Mouse (Mus musculus) T-helper 1 cell (primary cell): ENCODE results near the gene Flvcr1.

Source experiments
- in situ Hi-C: fragments of 300-600 bp; cut with MboI, MseI; formaldehyde crosslinking; loops from one replicate; pipeline ENCODE4 v1.15.1; 2025; ENCODE audit warnings: high pct_unique_total_duplicates

The Flvcr1 gene

DNA sequence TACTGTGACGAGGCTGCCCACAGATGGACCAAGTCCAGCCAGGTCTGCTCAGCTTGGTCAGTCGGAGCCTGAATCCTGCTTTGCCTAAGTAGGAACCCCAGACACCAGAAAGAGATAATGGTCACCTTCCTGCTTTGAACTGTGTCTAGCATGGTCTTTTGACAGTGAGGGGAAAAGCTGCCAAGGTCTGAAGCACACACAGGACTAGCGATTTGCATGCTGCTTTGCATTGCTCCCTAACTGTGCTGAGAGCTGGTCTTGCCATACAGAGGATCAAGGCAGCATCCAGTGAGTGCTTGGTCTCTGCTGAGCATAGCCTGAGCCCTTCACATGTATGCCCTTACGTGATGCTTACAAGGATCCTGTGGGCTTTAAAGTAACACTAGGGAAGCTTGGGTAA, 44.5 kb downstream of the Flvcr1 start:
- in situ Hi-C loops, result no loop called here

DNA sequence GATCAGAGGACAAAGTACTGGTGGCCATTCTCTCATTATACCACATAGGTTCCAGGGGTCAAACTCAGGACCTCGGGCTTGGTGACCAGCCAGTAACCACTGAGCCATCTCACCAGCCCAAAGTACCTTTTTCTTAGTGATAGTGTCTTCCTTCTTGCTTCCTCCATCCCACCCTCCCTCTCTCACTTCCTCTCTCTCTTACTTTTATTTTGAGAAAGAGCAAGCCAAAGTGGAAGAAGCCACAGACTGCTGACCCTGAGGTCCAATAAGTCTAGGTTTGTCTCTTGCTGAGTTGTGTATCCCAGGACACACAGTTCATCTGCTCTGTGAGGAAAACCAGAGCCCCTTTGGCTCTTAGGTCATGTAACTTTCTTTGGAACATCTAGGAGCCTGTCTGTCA, 45.5 kb downstream of the Flvcr1 start:
- in situ Hi-C loops, result no loop called here

DNA sequence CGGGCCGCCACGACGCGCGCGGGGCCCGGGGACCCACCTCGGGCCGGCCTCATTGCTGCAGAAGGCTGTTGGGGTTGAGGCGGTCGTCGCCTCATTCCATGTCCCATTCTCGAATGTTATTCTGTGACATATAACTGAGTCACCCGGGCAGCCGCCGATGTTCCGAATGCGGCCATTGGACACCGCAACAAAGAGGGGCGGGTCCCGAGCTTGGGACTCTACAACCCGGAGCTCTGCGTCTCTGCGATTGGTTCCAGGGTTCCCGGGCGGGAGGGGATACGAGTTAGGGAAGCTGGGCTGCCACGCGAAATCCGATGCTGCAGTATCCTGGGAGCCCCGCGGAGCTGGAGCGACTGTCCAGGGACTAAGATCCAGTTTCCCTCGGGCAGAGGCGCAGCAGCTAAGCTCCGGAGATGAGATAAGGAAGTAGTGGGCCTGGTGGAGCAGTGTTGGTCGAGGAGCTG, 46.8 kb downstream of the Flvcr1 start, which contains the start of gene Vash2:
Vash2 (minus strand) TSS at position 197 of the 464 bp plus-strand sequence.
- in situ Hi-C loops, result no loop called here

DNA sequence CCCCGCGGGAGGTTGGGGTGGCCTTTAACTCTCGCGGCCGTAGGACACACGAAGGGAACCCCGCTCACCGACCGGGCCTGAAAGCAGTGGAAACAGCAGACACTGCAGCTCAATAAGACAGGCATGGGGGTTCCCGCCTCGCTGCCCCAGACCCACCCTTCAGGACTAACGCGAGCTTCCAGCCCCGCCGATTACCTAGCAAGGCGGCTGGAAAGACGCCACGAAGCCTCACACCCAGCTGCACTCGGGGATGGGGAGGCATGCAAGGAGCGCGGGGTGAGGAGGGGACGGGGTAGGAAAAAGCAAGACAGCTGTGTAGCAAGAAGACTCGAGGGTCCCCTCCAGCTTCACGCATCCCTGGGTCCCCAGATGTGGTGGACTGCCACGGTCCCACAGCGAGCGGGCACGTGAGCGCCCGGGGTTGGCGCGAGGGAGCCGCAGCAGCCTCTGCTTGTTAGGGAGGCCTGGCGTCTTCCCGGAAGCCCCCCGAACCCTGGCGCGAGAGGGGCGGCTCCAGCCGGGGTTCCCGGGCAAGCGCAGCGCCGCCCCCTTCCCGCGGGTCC, 47.4 kb downstream of the Flvcr1 start:
- in situ Hi-C loops, result no loop called here

DNA sequence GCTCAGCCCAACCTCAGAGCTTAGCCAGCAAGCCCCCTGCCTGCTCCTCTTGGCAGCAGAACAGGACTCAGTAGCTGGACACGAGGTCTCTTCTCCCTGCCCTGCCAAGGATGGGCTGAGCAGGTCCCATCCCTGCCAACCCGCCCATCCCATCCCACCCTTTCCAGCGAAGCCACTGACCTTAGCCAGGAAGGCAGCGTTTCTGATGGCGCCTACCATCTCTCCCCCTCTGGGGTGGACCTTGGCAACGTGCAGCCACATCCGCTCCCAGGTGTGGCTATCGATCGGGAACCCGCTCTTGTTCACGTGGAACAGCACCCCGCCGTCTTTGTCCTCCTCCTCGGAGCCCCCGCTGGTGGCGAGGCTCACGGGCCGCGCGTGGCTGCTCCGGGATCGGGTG, 48.0 kb downstream of the Flvcr1 start:
- in situ Hi-C loops, result no loop called here

DNA sequence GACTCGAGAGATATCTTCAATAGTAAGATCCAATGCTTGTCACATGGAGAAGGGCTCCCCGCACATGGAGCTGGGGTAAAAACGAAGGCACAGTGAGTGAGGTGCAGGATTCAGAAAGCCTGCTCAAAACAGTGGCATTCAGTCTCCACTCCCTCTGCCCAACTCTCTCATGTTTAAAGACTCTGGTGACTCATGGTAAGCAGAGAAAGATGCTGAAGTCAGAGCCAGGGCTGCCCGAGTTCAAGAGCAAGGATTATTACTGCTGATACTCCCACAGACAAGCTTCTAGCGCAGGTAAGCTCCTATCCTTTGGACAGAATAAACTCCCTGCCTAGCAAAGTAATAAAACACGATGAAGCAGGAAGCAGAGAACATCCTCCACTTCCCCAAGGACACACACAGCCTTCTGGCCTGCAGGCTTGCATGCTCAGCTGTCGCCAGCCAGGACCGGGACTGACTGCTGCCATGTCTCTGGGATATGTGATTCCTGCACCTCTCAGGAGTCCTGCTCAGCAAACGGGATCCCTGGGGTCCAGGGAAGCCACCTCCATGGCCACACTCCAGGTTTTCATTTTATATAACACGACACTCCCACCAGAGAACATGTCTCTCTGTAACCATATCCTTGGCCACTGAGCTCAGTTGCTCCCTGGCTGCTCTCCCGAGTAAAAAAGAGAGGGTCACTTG, 48.9 kb downstream of the Flvcr1 start:
- in situ Hi-C loops, result no loop called here

DNA sequence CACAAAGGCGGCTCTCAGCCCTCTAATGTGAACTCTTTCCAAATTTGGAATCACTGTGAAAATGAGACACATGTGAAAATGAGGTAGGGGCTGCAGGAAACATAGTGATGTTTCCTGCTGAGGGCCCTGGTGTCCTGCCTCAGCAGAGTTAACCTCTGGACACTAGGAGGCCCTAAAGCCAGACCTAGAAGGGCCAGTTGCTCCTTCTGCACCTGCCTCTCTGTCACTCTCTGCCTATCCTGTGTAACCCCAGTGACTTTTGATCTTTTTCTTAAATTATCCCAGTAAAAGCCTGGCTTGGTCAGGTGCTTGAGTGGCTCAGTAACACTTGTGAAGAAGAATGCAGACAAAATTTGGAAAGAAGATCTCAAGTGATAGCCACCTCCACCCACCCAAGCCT, 51.1 kb downstream of the Flvcr1 start:
- in situ Hi-C loops, result no loop called here

DNA sequence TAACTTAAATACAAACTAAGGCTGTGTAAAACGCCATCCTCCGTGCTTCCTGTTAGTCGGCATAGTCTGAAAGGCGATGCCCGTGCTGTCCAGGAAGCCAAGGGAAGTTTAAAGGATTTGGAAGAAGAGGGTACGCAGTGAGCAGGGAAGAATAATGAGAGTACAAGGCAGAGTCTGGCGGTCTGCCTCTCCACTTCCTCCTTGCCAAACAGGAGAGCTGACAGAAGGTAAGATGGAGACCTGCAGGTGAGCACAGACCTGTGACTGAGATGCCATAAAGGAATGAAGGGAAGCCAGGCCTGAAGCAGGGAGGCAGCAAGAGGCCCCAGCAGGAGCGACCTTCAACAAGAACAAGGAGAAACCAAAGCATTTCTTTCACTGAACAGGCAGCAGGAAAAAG, 51.8 kb downstream of the Flvcr1 start:
- in situ Hi-C loops, result no loop called here

DNA sequence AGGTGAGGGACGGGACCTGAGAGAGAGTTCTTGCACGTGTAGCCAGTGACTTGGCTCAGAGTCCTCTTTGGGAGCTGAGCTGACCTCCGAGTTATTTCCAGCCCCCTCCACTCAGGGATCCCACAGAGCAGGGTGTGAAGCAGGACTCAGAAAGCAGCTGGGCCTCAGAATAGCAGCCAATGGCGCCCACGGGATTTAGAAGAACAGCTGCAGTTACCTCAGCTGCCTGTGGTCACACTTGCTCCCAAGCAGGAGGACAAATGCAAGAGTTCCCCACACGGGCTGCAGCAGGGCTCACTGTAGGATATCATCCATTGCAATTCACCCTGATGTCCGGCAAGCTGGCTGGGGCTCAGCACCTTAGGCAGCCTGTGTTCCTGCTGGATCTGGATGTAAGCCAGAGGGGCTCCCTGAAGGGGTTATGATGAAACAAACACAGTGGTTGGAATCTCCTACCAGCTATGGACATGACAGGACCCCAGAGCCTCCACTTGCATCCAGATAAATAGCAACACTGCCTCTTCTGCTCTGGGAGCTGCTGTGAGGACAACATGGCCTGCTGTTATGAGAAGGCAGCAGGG, 53.3 kb downstream of the Flvcr1 start:
- in situ Hi-C loops, result no loop called here

DNA sequence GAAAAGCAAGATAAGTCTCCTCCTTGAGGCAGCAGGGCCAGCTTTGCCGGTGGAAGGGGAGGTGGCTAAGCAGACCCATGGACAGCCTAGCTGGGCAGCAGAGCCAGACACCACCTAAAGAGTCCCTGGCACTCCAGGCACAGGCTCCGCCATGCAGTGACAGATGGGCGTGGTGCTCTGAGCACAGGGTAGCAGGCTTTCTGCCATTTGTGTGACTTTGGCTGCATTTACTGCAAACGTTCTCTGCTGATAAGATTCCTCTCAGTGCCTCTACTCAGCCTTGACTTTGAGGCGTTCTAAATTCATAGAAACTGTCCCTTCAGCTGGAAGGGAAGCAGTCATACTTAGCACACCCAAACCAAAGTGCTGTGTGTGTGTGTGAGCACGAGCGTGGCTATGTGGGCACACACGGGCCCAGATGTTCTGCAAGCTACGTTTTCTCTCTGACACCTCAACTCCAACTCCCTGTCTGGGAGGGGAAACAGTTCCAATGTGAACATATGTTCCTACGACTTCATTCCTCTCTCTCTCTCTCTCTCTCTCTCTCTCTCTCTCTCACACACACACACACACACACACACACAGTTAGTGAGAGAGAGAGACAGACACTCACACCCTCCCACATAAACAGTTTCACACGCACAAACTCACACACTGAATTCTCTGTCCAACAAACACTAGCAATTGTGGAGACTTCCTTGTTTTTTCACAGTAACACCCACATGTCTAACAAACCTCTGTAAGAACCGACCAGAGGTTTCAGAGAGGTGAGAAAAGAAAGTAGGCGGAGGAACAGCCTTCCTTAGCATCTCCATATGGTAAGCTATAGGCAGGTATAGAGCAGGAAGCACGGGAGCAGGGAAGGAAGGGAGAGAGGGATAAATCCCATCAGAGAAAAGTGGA, 54.0 kb downstream of the Flvcr1 start:
- in situ Hi-C loops, result no loop called here

DNA sequence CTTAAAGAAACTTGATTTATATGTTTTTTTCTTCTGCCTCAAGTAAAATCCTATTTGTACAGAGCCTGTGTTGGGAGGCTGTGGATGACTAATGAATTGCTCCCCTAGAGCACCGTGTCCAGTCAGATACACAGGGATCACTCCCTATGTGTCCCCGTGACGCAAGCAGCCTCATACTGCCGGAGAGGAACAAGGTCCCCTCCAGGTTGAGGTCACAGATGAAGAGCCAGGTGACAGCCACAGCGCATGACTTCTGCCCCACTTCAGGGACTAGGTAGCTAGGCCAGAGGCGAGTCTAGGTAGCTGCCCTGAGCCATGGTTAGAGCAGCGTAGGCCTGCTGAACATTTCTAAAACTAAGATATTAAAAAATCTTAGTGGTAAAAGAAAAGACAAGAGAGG, 57.9 kb downstream of the Flvcr1 start:
- in situ Hi-C loops, result no loop called here

DNA sequence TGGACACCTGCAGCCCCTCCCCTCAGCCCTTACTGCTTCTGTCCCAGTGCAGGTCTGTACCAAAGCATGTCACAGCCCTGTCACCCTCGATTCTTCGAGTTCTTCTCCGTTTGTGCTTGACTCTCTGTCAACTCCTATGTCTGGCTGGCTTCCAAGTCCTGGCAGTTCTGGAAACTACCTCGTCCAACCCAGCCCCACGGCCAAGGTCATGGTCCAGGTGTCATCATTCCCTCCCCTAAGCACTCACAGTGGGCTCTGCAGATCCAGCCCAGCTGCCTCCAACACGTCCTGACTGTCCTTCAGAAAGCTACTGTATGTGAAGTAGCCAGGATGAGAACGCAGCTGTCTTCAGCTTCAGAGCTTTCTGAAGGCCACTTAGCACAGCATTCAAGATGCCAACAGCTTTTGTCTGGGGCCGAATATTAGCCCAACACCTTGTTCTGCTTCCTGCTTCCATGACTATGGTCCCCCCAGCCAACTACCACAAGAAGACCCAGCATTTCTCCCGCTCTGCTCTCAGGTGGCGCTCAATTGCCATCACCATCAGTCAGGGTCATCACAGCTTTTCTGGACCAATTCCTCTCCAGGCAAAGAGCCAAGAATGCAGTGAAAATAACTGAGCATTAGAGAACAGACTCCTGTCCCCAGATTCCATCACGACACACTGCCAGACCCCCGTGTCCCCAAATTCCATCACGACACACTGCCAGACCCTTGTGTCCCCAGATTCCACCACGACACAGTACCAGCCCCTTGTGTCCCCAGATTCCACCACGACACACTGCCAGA, 60.8 kb downstream of the Flvcr1 start:
- in situ Hi-C loops, result no loop called here

DNA sequence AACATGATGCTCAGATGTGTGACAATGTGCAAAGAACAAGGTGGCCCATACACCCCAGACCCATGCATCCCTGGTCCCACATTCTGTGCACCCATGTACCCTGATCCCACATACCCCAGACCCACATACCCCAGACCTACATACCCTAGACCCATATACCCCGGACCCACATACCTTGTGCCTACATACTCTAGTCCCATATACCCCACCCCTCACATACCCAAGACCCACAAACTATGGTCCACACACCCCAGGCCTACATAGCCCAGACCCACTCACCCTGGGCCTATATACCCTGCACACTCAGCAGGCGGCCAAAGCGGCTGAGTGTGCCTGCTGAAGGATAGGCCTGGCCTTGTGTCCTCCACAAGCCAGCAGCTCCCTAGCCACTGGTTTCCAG, 63.2 kb downstream of the Flvcr1 start:
- in situ Hi-C loops, result no loop called here

DNA sequence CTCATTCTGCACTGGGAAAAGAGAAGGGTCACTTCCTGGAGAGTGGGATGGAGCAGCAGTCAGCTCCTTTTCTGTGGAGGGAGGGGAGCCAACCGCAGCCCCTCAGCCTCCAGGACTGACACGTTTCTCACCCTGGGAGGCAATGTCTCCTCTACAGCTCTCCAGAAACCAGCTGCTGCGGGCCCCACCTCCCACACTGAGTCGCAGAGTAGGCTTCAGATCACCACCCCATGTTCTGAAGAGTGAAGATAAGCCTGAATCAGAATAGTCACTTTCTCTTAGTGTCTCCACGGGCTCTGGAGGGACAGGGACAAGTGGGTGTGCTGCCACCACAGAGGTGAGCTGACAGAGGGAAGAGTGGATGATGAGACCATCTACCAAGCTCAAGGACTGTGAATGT, 67.1 kb downstream of the Flvcr1 start:
- in situ Hi-C loops, result loop anchor here (10.0 kb wide), 1 partner anchor 434 kb away; no protein-coding TSS in a partner anchor
